Mouse (Mus musculus) liver, embryonic 14.5 days (tissue): ENCODE measurements around the gene Arl10. TPM values are rescaled to one million over a fixed set of nuclear protein-coding genes. Genes with fewer than 3 reads are reported as not detected.

Experiments used
- ATAC-seq: fragments of 200-750 bp; cut with Nextera tagmentation; 2 replicates; pipeline ENCODE4 v1.8.0; 2017; ENCODE audit warnings: moderate number of reproducible peaks, mild to moderate bottlenecking, moderate library complexity; ENCODE audit not compliant: insufficient read depth
- DNase-seq, 3 experiments: peaks; one replicate each; pipeline ENCODE4 v3.0.0-alpha.2; 2012 to 2013; ENCODE audit warnings: low read depth in 3 of 3, low spot score in 3 of 3
- H3K27ac ChIP-seq: fragments of 300-500 bp; sonication (generic); 2 replicates; pipeline ENCODE4 v1.5.1; 2014; ENCODE audit warnings: moderate library complexity, mild to moderate bottlenecking, control low read depth, inconsistent platforms
- H3K27me3 ChIP-seq: fragments of 300-500 bp; sonication (generic); 2 replicates; pipeline ENCODE4 v1.6.1; 2014; ENCODE audit warnings: mild to moderate bottlenecking, low read length, moderate library complexity; ENCODE audit not compliant: control insufficient read depth, insufficient read depth
- H3K36me3 ChIP-seq: fragments of 300-500 bp; sonication (generic); replicated peaks from 2 replicates; pipeline ENCODE4 v1.6.1; 2014; ENCODE audit warnings: low read depth; ENCODE audit not compliant: control insufficient read depth, insufficient read depth
- H3K4me1 ChIP-seq, 2 experiments: fragments of 200-500 bp in 1 of 2; fragments of 300-500 bp in 1 of 2; sonication (generic) in 1 of 2; replicated peaks; 2 replicates each; pipeline ENCODE4 v1.6.1; 2012 to 2014; ENCODE audit warnings: antibody characterized with exemption in 1 of 2, inconsistent platforms in 1 of 2, low read length in 1 of 2; ENCODE audit not compliant: control insufficient read depth in 2 of 2, insufficient read depth in 2 of 2
- H3K4me2 ChIP-seq: fragments of 300-500 bp; sonication (generic); 2 replicates; pipeline ENCODE4 v1.6.1; 2014; ENCODE audit warnings: low read depth, mild to moderate bottlenecking, control low read depth, moderate library complexity
- H3K4me3 ChIP-seq, 2 experiments: fragments of 200-500 bp in 1 of 2; fragments of 300-500 bp in 1 of 2; sonication (generic) in 1 of 2; 2 replicates each; pipeline ENCODE4 v1.5.1; 2012 to 2014; ENCODE audit warnings: low read depth in 2 of 2, low read length in 2 of 2, mild to moderate bottlenecking in 2 of 2, control low read depth in 1 of 2, inconsistent platforms in 1 of 2, moderate library complexity in 1 of 2; ENCODE audit not compliant: insufficient read depth in 1 of 2
- H3K9ac ChIP-seq: fragments of 300-500 bp; sonication (generic); replicated peaks from 2 replicates; pipeline ENCODE4 v1.6.1; 2014; ENCODE audit warnings: mild to moderate bottlenecking, control low read depth, moderate library complexity
- H3K9me3 ChIP-seq: fragments of 300-500 bp; sonication (generic); 2 replicates; pipeline ENCODE4 v1.6.1; 2016; ENCODE audit warnings: low read length, mixed read lengths; ENCODE audit not compliant: control insufficient read depth
- CTCF ChIP-seq: IDR thresholded peaks from 2 replicates; pipeline ENCODE4 v1.5.1; 2016; ENCODE audit warnings: antibody characterized with exemption, low read depth, control low read depth
- EP300 ChIP-seq: IDR thresholded peaks from 2 replicates; pipeline ENCODE4 v1.6.1; 2016; ENCODE audit warnings: antibody characterized with exemption, low read depth
- WGBS: fragments of 180-500 bp; shearing (Covaris S2); extraction: QIAGEN DNeasy Blood & Tissue Kit; methylation state at CpG from one replicate; pipeline ENCODE4 v1.1.7; 2014; ENCODE audit not compliant: insufficient replicate concordance; 5-methylcytosine and 5-hydroxymethylcytosine counted together
- polyA plus RNA-seq, 2 experiments: library from polyadenylated mRNA; depleted of rRNA in 1 of 2; stranded (reverse) in 1 of 2; unstranded in 1 of 2; fragments of >200 nt; fragmentation: Nextera tagmentation in 1 of 2; extraction: Ambion mirVana in 1 of 2; gene quantifications; 2 replicates each; pipeline versions ENCODE4 v1.2.1 to v1.2.3; 2012 to 2014

Arl10 gene
- polyA plus RNA-seq, 2 experiments: 4.2 to 5.6 TPM

- peaks cover 3% of the 10 kb centered on the region; the same call in 1 of the 2 replicates for H3K36me3 ChIP-seq
- H3K4me3 ChIP-seq: no peak overlapping the region
- no peak overlapping the region for H3K27ac ChIP-seq
- WGBS: 64% methylated on average over 21 of the region's 21 CpGs
- H3K4me2 ChIP-seq: no peak overlapping the region
- no peak for ATAC-seq
- H3K4me1 ChIP-seq: peaks cover 5 to 6% of the 10 kb centered on the region in 2 experiments; a peak in 3 of 4 replicates
- no peak overlapping the region for H3K9ac ChIP-seq
- no peaks in the 10 kb centered on the region for H3K9me3 ChIP-seq
- TF ChIP-seq CTCF (no peak), EP300 (no peak)
- H3K27me3 ChIP-seq: no peaks in the 10 kb centered on the region; the same call in 1 of the 2 replicates
- DNase-seq: no peak
Measured at GRCm38 (mm10) chr13:54577652-54578507, 3.1 kb downstream of the Arl10 start.

- Histone ChIP-seq H3K9me3 (no peaks in the 10 kb centered on the region), H3K4me3 (no peak overlapping the region), H3K36me3 (peaks cover 23% of the 10 kb centered on the region), H3K4me2 (no peak overlapping the region), H3K27ac (no peak overlapping the region), H3K4me1 (no peaks in the 10 kb centered on the region; a peak in 1 of 4 replicates), H3K27me3 (no peaks in the 10 kb centered on the region), H3K9ac (no peak overlapping the region)
- 66% methylated on average over 2 of the region's 2 CpGs for WGBS
- TF ChIP-seq EP300 (no peak), CTCF (no peak)
- DNase-seq (no peak), ATAC-seq (no peak)
Measured at GRCm38 (mm10) chr13:54581385-54581784, 6.6 kb downstream of the Arl10 start.

GRCm38 (mm10) chr13:54582126-54582525 lies 7.3 kb downstream of the Arl10 start:
- no peaks in the 10 kb centered on the region for H3K27me3 ChIP-seq
- no peaks in the 10 kb centered on the region; a peak in 1 of 4 replicates for H3K4me1 ChIP-seq
- no peaks in the 10 kb centered on the region for H3K9me3 ChIP-seq
- no peak for TF ChIP-seq CTCF
- no peak for TF ChIP-seq EP300
- H3K36me3 ChIP-seq: peaks cover 23% of the 10 kb centered on the region
- H3K9ac ChIP-seq: no peak overlapping the region
- no peak for DNase-seq
- H3K4me2 ChIP-seq: no peak overlapping the region
- H3K4me3 ChIP-seq: no peak overlapping the region
- H3K27ac ChIP-seq: no peak overlapping the region
- ATAC-seq: no peak
- 67% methylated on average over 10 of the region's 10 CpGs for WGBS

GRCm38 (mm10) chr13:54582860-54583259 lies 8.0 kb downstream of the Arl10 start:
- peaks cover 26% of the 10 kb centered on the region for H3K36me3 ChIP-seq
- H3K4me2 ChIP-seq: no peak overlapping the region
- H3K27me3 ChIP-seq: no peaks in the 10 kb centered on the region
- TF ChIP-seq CTCF (no peak), EP300 (no peak)
- DNase-seq (no peak), ATAC-seq (no peak)
- no peaks in the 10 kb centered on the region; a peak in 1 of 4 replicates for H3K4me1 ChIP-seq
- WGBS: 75% methylated on average over 5 of the region's 5 CpGs
- H3K4me3 ChIP-seq: no peak overlapping the region
- H3K27ac ChIP-seq: no peak overlapping the region
- H3K9ac ChIP-seq: no peak overlapping the region
- H3K9me3 ChIP-seq: no peaks in the 10 kb centered on the region

- no peaks in the 10 kb centered on the region for H3K9me3 ChIP-seq
- DNase-seq (no peak), ATAC-seq (no peak)
- H3K27me3 ChIP-seq: no peaks in the 10 kb centered on the region
- 82% methylated on average over 11 of the region's 11 CpGs for WGBS
- no peak overlapping the region for H3K27ac ChIP-seq
- no peak overlapping the region for H3K4me2 ChIP-seq
- H3K9ac ChIP-seq: no peak overlapping the region
- peaks cover 4 to 6% of the 10 kb centered on the region in 2 experiments; a peak in 3 of 4 replicates for H3K4me1 ChIP-seq
- no peak for TF ChIP-seq EP300
- peaks cover 26% of the 10 kb centered on the region for H3K36me3 ChIP-seq
- H3K4me3 ChIP-seq: no peak overlapping the region
Measured at GRCm38 (mm10) chr13:54585831-54586230, 11.0 kb downstream of the Arl10 start.
